Mouse (Mus musculus) natural killer cell, adult 2 months (primary cell): ENCODE results near the gene Hsf2bp.

Source experiments
- DNase-seq, 2 experiments: peaks; one replicate each; pipeline ENCODE4 v3.0.0; 2022; ENCODE audit warnings: low spot score in 2 of 2

Gene Hsf2bp

DNA sequence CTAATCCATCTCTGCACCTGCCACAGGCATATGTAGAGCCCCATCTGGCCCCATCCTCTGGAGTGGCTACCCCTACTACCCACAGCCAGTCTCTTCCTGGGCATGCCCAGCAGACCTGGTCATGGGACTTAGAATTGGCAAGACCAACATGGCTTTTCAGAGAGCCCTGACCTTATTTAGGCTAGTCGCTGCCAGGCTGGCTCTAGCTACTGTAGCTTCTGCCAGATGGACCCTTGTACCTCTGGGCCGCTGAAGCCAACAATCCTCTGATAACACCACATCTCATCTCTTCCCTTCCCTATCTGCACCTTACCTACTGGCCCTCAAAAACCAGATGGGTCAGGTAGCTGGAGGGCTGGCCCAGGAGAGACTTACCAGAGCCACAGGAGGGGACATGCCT is 127.2 kb downstream of the Hsf2bp start:
- DNase-seq: no peak

DNA sequence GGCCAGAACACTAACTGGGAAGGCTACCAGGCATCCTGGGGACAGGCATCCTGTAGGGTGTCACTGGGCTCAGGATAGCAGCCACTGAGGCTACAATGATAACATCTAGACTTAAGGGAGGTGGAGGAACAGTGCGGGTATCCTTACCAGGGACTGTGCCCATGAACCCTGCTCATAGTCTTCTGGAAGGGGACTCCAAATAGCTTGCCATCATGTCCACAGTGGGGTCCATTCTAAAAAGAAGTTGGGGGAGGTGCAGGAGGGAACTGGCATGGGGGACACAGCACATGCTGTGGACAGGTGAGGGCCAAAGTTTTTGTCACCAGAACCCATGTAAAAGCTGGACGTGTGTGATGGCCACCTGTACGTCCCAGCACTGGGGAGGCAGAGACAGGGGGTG is 129.7 kb downstream of the Hsf2bp start:
- DNase-seq: no peak

- DNase-seq: no peak
Observed at GRCm38 (mm10) chr17:31905791-31906211, 130.3 kb downstream of the Hsf2bp start.

GRCm38 (mm10) chr17:31905201-31905790 is 130.9 kb downstream of the Hsf2bp start:
- no peak for DNase-seq

DNA sequence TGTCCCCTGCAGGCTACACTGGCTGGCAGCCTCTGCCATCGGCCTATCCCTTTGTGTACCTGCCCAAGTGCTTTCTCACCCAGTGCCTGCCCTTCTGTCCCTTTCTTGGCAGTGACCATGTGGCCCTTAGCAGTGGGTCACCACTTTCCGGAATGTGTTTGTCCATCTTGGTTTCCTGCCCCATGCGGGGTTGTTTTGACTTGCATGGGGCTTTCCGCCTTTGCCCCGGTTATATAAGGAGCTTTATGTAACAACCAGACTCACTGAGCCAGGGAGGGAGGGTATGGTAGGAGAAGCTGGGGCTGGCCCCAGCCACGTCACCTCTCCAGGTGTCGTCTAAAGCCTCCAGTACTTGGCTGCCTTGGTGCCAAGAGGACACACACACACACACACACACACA is 132.1 kb downstream of the Hsf2bp start:
- DNase-seq: no peak

GRCm38 (mm10) chr17:31902630-31903198 is 133.4 kb downstream of the Hsf2bp start:
- DNase-seq: no peak

DNA sequence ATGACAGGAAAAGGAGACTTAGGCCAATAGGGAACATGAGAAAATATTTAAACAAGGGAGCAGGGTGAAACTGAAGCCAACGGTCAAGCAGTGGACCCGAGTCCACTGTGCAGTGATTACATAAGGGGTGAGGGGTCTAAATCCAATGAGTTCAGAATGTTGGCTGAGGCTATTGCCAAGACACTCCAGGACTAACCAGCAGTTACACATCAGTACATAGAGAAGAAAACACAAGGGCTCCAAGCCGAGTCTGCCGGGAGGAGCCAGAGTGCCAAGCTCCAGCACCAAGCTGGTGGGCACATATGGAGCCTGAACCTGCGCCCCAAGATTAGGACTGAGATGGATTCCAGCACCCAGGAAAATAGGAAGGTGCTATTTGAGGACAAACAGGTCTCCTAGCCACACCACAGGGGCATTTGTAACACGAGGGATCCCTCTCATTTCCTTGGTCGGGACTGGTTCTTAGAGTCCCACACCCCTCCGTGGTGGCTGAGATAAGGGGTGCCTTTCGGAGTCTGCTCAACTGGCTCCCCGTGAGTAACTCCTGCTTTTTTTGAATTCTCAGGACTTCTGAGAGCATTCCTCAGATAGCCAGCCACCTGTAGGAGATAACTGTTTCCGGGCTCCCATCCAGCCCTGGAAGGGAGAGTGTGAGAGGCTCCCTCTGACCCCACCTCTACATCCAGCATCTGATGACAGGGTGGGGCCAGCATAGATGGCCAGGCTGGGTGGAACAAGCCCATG is 134.5 kb downstream of the Hsf2bp start:
- DNase-seq: no peak

DNA sequence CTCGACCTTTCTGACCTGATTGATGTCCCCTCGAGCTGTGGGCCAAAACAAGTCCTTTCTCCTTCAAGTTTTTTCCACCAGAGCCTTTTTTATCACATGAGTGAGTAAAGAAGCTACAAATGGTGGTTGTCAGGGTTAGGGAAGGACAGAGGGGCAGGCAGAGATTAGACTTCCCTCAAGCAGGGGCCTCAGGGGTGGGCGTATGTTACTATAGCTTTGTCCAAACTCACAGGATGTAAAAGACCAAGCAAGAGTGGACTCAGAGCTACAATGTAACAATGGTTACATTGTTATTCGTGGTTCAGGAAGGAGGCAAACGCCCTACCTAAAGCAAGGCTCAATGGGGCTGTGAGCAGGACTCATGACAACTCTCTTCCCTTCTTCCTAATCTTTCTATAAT is 137.2 kb downstream of the Hsf2bp start:
- no peak for DNase-seq

GRCm38 (mm10) chr17:31897186-31897793 is 138.9 kb downstream of the Hsf2bp start:
- DNase-seq: no peak

- no peak for DNase-seq
Observed at GRCm38 (mm10) chr17:31896751-31897150, 139.4 kb downstream of the Hsf2bp start.

DNA sequence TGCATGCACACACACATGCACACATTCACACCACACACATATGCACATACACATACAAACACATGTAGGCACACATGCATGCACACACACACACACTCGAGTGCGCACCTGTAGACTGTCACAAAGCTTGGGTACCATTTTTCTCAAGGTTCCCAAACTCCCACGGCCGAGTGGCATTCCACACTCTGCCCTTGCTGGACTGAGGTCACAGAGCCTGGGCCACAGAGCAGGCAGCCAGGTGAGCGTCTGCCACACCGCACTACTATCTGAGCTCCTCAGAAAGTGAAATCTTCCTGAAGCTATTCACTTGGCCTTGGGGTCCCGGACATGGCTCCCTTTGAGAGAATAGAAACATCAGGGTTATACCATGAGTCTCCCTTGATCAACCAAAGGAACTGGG is 139.8 kb downstream of the Hsf2bp start:
- DNase-seq: no peak
